Mouse (Mus musculus) brain, adult 2 months (tissue): ENCODE measurements around the gene Dcdc2a.
A peak's percentile ranks its signal among the peaks of the same experiment; 100 is the strongest.

Experiments
- DNase-seq: peaks from one replicate; pipeline ENCODE4 v3.0.0; 2011; ENCODE audit warnings: low read depth, low spot score

The Dcdc2a gene

GRCm38 (mm10) chr13:25055873-25056667, at the start of gene Dcdc2a:
Gene Dcdc2a (plus strand): TSS chr13:25056004.
- peak; percentile 37 for DNase-seq

- no peak for DNase-seq
Measured at GRCm38 (mm10) chr13:25007115-25007514, 48.7 kb upstream of the Dcdc2a start.

GRCm38 (mm10) chr13:25018316-25018715, 37.5 kb upstream of the Dcdc2a start:
- DNase-seq: no peak

- peak; percentile 96 for DNase-seq
Measured at GRCm38 (mm10) chr13:25019793-25020539, 35.8 kb upstream of the Dcdc2a start, which contains the start of gene Mrs2. Gene Mrs2 (minus strand): TSS chr13:25020379.

- no peak for DNase-seq
Measured at GRCm38 (mm10) chr13:25020540-25020892, 35.3 kb upstream of the Dcdc2a start.

GRCm38 (mm10) chr13:25022386-25022785, 33.4 kb upstream of the Dcdc2a start:
- DNase-seq: no peak

- DNase-seq: no peak
Measured at GRCm38 (mm10) chr13:25023129-25023528, 32.7 kb upstream of the Dcdc2a start.

GRCm38 (mm10) chr13:25024655-25025054, 31.1 kb upstream of the Dcdc2a start:
- DNase-seq: peak; percentile 75

- DNase-seq: no peak
Measured at GRCm38 (mm10) chr13:25026409-25027113, 29.2 kb upstream of the Dcdc2a start.

- no peak for DNase-seq
Measured at GRCm38 (mm10) chr13:25027114-25027425, 28.7 kb upstream of the Dcdc2a start.

- DNase-seq: no peak
Measured at GRCm38 (mm10) chr13:25039488-25039887, 16.3 kb upstream of the Dcdc2a start.

GRCm38 (mm10) chr13:25052671-25053070, 3.1 kb upstream of the Dcdc2a start:
- DNase-seq: no peak

GRCm38 (mm10) chr13:25055111-25055554, 671 bp upstream of the Dcdc2a start:
- peak; percentile 87 for DNase-seq

- DNase-seq: no peak
Measured at GRCm38 (mm10) chr13:25066659-25067058, 10.9 kb downstream of the Dcdc2a start.

GRCm38 (mm10) chr13:25067183-25067582, 11.4 kb downstream of the Dcdc2a start:
- no peak for DNase-seq

- no peak for DNase-seq
Measured at GRCm38 (mm10) chr13:25069765-25070164, 14.0 kb downstream of the Dcdc2a start.

- DNase-seq: no peak
Measured at GRCm38 (mm10) chr13:25070791-25071190, 15.0 kb downstream of the Dcdc2a start.

- DNase-seq: peak; percentile 17
Measured at GRCm38 (mm10) chr13:25077262-25077661, 21.5 kb downstream of the Dcdc2a start.

- peak; percentile 7 for DNase-seq
Measured at GRCm38 (mm10) chr13:25083144-25083572, 27.4 kb downstream of the Dcdc2a start.

GRCm38 (mm10) chr13:25085147-25085546, 29.3 kb downstream of the Dcdc2a start:
- peak; percentile 19 for DNase-seq

GRCm38 (mm10) chr13:25091347-25091746, 35.5 kb downstream of the Dcdc2a start:
- DNase-seq: no peak

- DNase-seq: no peak
Measured at GRCm38 (mm10) chr13:25093776-25094175, 38.0 kb downstream of the Dcdc2a start.
